26 mouse cellular contexts compared by ENCODE assay signal in genomic region chr6:24238541-24238940, GRCm38 (mm10).
A peak's percentile ranks its signal among the peaks of the same experiment; 100 is the strongest.
DNase-seq lines count a peak whose midpoint lies in the region; ATAC-seq and TF ChIP-seq lines count a peak whose summit lies in the region.
"Had no signal": no experiment of that assay in that cellular context is flagged by ENCODE, and none has a peak within 500 bp of the region (broad histone marks: within the 10 kb centered on the region; RNA-seq: fewer than 3 reads in every experiment).

No protein-coding gene starts in this region.

- DNase-seq in embryonic facial prominence, embryonic 11.5 days (ENCODE audit: low spot score), result peak; percentile 6
- no peak for DNase-seq in embryonic facial prominence, embryonic 10.5 days (ENCODE audit: low spot score)
- DNase-seq in kidney, adult 11 months, result no peak
- DNase-seq in kidney, postnatal 0 days (ENCODE audit: low spot score), result peak; percentile 71
- DNase-seq in kidney, postnatal 25 days, result no peak
- DNase-seq in thymus, adult 2 months, result no peak
- DNase-seq: adrenal gland, adult 8-10 months; adrenal gland, postnatal 14 days; adrenal gland, postnatal 36 days; B cell, adult 2 months; cerebellum, adult 11-12 months; cerebellum, adult 2 months; cerebellum, adult 9-10 months; cerebellum, postnatal 10 days; cerebellum, postnatal 25 days had no signal

- no peaks in the 10 kb centered on the region for H3K27me3 ChIP-seq in embryonic facial prominence, embryonic 11.5 days (ENCODE audit: control insufficient read depth, insufficient read depth, low read length)
- no peaks in the 10 kb centered on the region for H3K27me3 ChIP-seq in embryonic facial prominence, embryonic 10.5 days (replicated peaks; ENCODE audit: low read depth, poor library complexity, severe bottlenecking)
- H3K27me3 ChIP-seq in kidney, embryonic 15.5 days, result no peaks in the 10 kb centered on the region
- no peaks in the 10 kb centered on the region for H3K27me3 ChIP-seq in kidney, postnatal 0 days (ENCODE audit: insufficient read depth, low read length)
- H3K27me3 ChIP-seq in thymus, adult 2 months (ENCODE audit: control insufficient read depth, insufficient read depth, low read length), result no peaks in the 10 kb centered on the region
- H3K27me3 ChIP-seq: CH12.LX; embryonic facial prominence, embryonic 12.5 days; embryonic facial prominence, embryonic 15.5 days; forebrain, embryonic 12.5 days; Patski had no signal

- no peak overlapping the region for H3K4me2 ChIP-seq in embryonic facial prominence, embryonic 11.5 days (ENCODE audit: low read depth, low read length)
- no peak overlapping the region for H3K4me2 ChIP-seq in kidney, embryonic 15.5 days
- no peak overlapping the region for H3K4me2 ChIP-seq in kidney, postnatal 0 days (ENCODE audit: low read length)
- H3K4me2 ChIP-seq: embryonic facial prominence, embryonic 12.5 days; embryonic facial prominence, embryonic 15.5 days; forebrain, embryonic 12.5 days had no signal

- no peaks in the 10 kb centered on the region for H3K9me3 ChIP-seq in embryonic facial prominence, embryonic 11.5 days (replicated peaks; ENCODE audit: control insufficient read depth, low read length)
- H3K9me3 ChIP-seq in embryonic facial prominence, embryonic 10.5 days, result no peaks in the 10 kb centered on the region
- no peaks in the 10 kb centered on the region for H3K9me3 ChIP-seq in kidney, embryonic 15.5 days (replicated peaks)
- no peaks in the 10 kb centered on the region for H3K9me3 ChIP-seq in kidney, postnatal 0 days (replicated peaks; ENCODE audit: low read length)
- H3K9me3 ChIP-seq: embryonic facial prominence, embryonic 12.5 days; embryonic facial prominence, embryonic 15.5 days; forebrain, embryonic 10.5 days; forebrain, embryonic 12.5 days; G1E had no signal

- 30% methylated on average over 1 of the region's 1 CpGs for WGBS in embryonic facial prominence, embryonic 11.5 days
- WGBS in embryonic facial prominence, embryonic 10.5 days, result 37% methylated on average over 1 of the region's 1 CpGs
- 18% methylated on average over 1 of the region's 1 CpGs for WGBS in kidney, embryonic 15.5 days
- 13% methylated on average over 1 of the region's 1 CpGs for WGBS in kidney, postnatal 0 days
- WGBS in thymus, adult 2 months, result 84% methylated on average over 1 of the region's 1 CpGs

- H3K4me3 ChIP-seq in embryonic facial prominence, embryonic 11.5 days (ENCODE audit: low read depth, low read length), result no peak overlapping the region
- H3K4me3 ChIP-seq in embryonic facial prominence, embryonic 10.5 days, result no peak overlapping the region
- H3K4me3 ChIP-seq in kidney, embryonic 15.5 days (replicated peaks), result no peak overlapping the region
- H3K4me3 ChIP-seq in kidney, postnatal 0 days (replicated peaks; ENCODE audit: low read depth, low read length), result no peak overlapping the region
- H3K4me3 ChIP-seq in thymus, adult 2 months (ENCODE audit: control insufficient read depth, insufficient read depth, low read length), result no peak overlapping the region
- H3K4me3 ChIP-seq: embryonic facial prominence, embryonic 12.5 days; embryonic facial prominence, embryonic 15.5 days; erythroblast, embryonic 14.5 days; forebrain, embryonic 10.5 days; forebrain, embryonic 12.5 days had no signal

- no peak for ATAC-seq in embryonic facial prominence, embryonic 11.5 days (replicated peaks; ENCODE audit: insufficient number of reproducible peaks, low FRiP score, low TSS enrichment, low read depth)
- ATAC-seq in kidney, embryonic 15.5 days (replicated peaks; ENCODE audit: low FRiP score), result peak; percentile 96
- ATAC-seq in kidney, postnatal 0 days (replicated peaks; ENCODE audit: low FRiP score, low read depth), result no peak
- ATAC-seq: forebrain, embryonic 14.5 days; forebrain, embryonic 16.5 days had no signal

- H3K4me1 ChIP-seq in embryonic facial prominence, embryonic 11.5 days (ENCODE audit: control insufficient read depth, insufficient read depth, low read length), result no peaks in the 10 kb centered on the region
- 0 out of 2 replicates have a peak, but pooled peaks cover 2% of the 10 kb centered on the region for H3K4me1 ChIP-seq in embryonic facial prominence, embryonic 10.5 days
- peaks cover 6% of the 10 kb centered on the region for H3K4me1 ChIP-seq in kidney, embryonic 15.5 days
- no peaks in the 10 kb centered on the region for H3K4me1 ChIP-seq in kidney, postnatal 0 days (replicated peaks; ENCODE audit: insufficient read depth, low read length)
- H3K4me1 ChIP-seq in thymus, adult 2 months (replicated peaks; ENCODE audit: control insufficient read depth, insufficient read depth, low read length), result no peaks in the 10 kb centered on the region
- H3K4me1 ChIP-seq: embryonic facial prominence, embryonic 12.5 days; embryonic facial prominence, embryonic 15.5 days; forebrain, embryonic 10.5 days; forebrain, embryonic 12.5 days had no signal

- no peak overlapping the region for H3K9ac ChIP-seq in embryonic facial prominence, embryonic 11.5 days (replicated peaks; ENCODE audit: low read length)
- H3K9ac ChIP-seq in kidney, embryonic 15.5 days, result no peak overlapping the region
- H3K9ac ChIP-seq in kidney, postnatal 0 days (ENCODE audit: low read depth, low read length), result no peak overlapping the region
- H3K9ac ChIP-seq: embryonic facial prominence, embryonic 12.5 days; embryonic facial prominence, embryonic 15.5 days; forebrain, embryonic 12.5 days had no signal

- TF ChIP-seq POLR2A in thymus, adult 2 months (IDR thresholded peaks at IDR 0.05; ENCODE audit: control insufficient read depth, extremely low read depth, insufficient read depth, low read length, poor library complexity), result no peak

- H3K27ac ChIP-seq in embryonic facial prominence, embryonic 11.5 days (replicated peaks; ENCODE audit: low read depth, low read length), result no peak overlapping the region
- no peak overlapping the region for H3K27ac ChIP-seq in embryonic facial prominence, embryonic 10.5 days (replicated peaks)
- peak overlapping the region; percentile 59 for H3K27ac ChIP-seq in kidney, embryonic 15.5 days
- H3K27ac ChIP-seq in kidney, postnatal 0 days, result no peak overlapping the region
- no peak overlapping the region for H3K27ac ChIP-seq in thymus, adult 2 months (ENCODE audit: control insufficient read depth, insufficient read depth, low read length)
- H3K27ac ChIP-seq: embryonic facial prominence, embryonic 12.5 days; embryonic facial prominence, embryonic 15.5 days; forebrain, embryonic 10.5 days; forebrain, embryonic 12.5 days had no signal

- TF ChIP-seq CTCF in kidney, postnatal 0 days (IDR thresholded peaks at IDR 0.05; ENCODE audit: low read depth), result no peak
- TF ChIP-seq CTCF in thymus, adult 2 months (IDR thresholded peaks at IDR 0.05; ENCODE audit: borderline replicate concordance, control insufficient read depth, extremely low read depth, insufficient read depth, low read length, poor library complexity), result no peak

- H3K36me3 ChIP-seq in embryonic facial prominence, embryonic 11.5 days (replicated peaks; ENCODE audit: control insufficient read depth, insufficient read depth, low read depth, low read length), result no peaks in the 10 kb centered on the region
- H3K36me3 ChIP-seq in embryonic facial prominence, embryonic 10.5 days (replicated peaks), result no peaks in the 10 kb centered on the region
- H3K36me3 ChIP-seq in kidney, embryonic 15.5 days, result no peaks in the 10 kb centered on the region
- H3K36me3 ChIP-seq in kidney, postnatal 0 days (ENCODE audit: insufficient read depth, low read length), result no peaks in the 10 kb centered on the region
- H3K36me3 ChIP-seq in thymus, adult 2 months (ENCODE audit: control insufficient read depth, insufficient read depth, low read length), result no peaks in the 10 kb centered on the region
- H3K36me3 ChIP-seq: embryonic facial prominence, embryonic 12.5 days; embryonic facial prominence, embryonic 15.5 days; forebrain, embryonic 10.5 days; forebrain, embryonic 12.5 days; G1E had no signal

Comparison
In these comparisons a context has a peak if more than half of its experiments do, and no peak if none do; other contexts are left out.
1. DNase-seq: peak in embryonic facial prominence, embryonic 11.5 days (single experiment) and kidney, postnatal 0 days (single experiment); none in embryonic facial prominence, embryonic 10.5 days (single experiment), kidney, adult 11 months (single experiment), kidney, postnatal 25 days (0 of 2) and thymus, adult 2 months (single experiment).